Mouse (Mus musculus) megakaryocyte, embryonic 14.5 days (primary cell): ENCODE results near the gene Ckmt1.
"Not testable (repeated sequence)": the region's sequence is repeated elsewhere in the genome, so short reads cannot be mapped to it uniquely, and the experiment has no call there.

Source experiments
- FLI1 ChIP-seq: IDR thresholded peaks from 2 replicates; pipeline ENCODE4 v1.6.1; 2012; ENCODE audit warnings: low read length, inconsistent platforms, mixed read lengths
- GATA1 ChIP-seq: IDR thresholded peaks from 3 replicates; pipeline ENCODE4 v1.6.1; 2012; ENCODE audit warnings: mixed read lengths, low read length, inconsistent platforms, borderline replicate concordance

DNA sequence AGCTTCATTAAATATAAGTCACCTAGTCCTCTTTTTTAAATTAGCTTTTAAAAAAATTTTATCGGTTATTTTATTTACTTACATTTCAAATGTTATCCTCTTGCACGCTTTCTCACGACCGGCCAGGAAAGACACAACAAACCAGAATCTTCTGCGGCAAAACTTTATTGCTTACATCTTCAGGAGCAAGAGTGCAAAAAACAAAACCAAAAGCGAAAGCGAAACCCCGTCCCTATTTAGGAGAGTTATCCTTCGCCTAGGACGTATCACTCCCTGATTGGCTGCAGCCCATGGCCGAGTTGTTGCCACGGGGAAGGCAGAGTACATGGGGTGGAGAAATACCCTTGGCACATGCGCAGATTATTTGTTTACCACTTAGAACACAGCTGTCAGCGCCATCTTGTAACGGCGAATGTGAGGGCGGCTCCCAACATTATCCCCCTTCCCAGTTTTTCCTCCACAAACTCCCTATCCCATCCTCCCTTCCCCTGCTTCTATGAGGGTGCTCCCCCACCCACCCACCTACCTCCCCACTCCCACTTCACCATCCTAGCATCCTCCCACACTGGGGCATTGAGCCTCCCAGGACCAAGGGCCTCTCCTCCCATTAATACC lies 29.6 kb downstream of the Ckmt1 start, which contains the start of gene Strc:
- TF ChIP-seq FLI1, GATA1: not testable (repeated sequence)
